Mouse (Mus musculus) liver, postnatal 0 days (tissue): ENCODE data around the gene Plekhh3. TPM values are rescaled to one million over a fixed set of nuclear protein-coding genes. Genes with fewer than 3 reads are reported as not detected.

Source experiments
- ATAC-seq: fragments of 200-750 bp; cut with Nextera tagmentation; 2 replicates; pipeline ENCODE4 v1.8.0; 2017; ENCODE audit warnings: mild to moderate bottlenecking, moderate library complexity
- DNase-seq: peaks from one replicate; pipeline ENCODE4 v3.0.0-alpha.2; 2016
- H3K27ac ChIP-seq: fragments of 300-500 bp; sonication (generic); 2 replicates; pipeline ENCODE4 v1.5.1; 2014; ENCODE audit warnings: antibody characterized with exemption, moderate library complexity, mild to moderate bottlenecking, low read depth
- H3K27me3 ChIP-seq: fragments of 300-500 bp; sonication (generic); 2 replicates; pipeline ENCODE4 v1.6.1; 2014; ENCODE audit warnings: low read length, control low read depth, mixed read lengths; ENCODE audit not compliant: insufficient read depth
- H3K36me3 ChIP-seq: fragments of 300-500 bp; sonication (generic); replicated peaks from 2 replicates; pipeline ENCODE4 v1.6.1; 2014; ENCODE audit warnings: mild to moderate bottlenecking, control low read depth, low read length, moderate library complexity, mixed read lengths; ENCODE audit not compliant: insufficient read depth
- H3K4me1 ChIP-seq: fragments of 300-500 bp; sonication (generic); 2 replicates; pipeline ENCODE4 v1.6.1; 2014; ENCODE audit warnings: antibody characterized with exemption, mild to moderate bottlenecking, control low read depth; ENCODE audit not compliant: insufficient read depth
- H3K4me2 ChIP-seq: fragments of 300-500 bp; sonication (generic); 2 replicates; pipeline ENCODE4 v1.6.1; 2014; ENCODE audit warnings: low read depth, mild to moderate bottlenecking, low read length, moderate library complexity, mixed read lengths
- H3K4me3 ChIP-seq: fragments of 300-500 bp; sonication (generic); 2 replicates; pipeline ENCODE4 v1.5.1; 2014; ENCODE audit warnings: low read depth, low read length
- H3K9ac ChIP-seq: fragments of 300-500 bp; sonication (generic); replicated peaks from 2 replicates; pipeline ENCODE4 v1.6.1; 2014; ENCODE audit warnings: mild to moderate bottlenecking, moderate library complexity
- H3K9me3 ChIP-seq: fragments of 300-500 bp; sonication (generic); 2 replicates; pipeline ENCODE4 v1.6.1; 2016; ENCODE audit warnings: mild to moderate bottlenecking, control low read depth, low read length, mixed read lengths
- CTCF ChIP-seq: sonication (generic); IDR thresholded peaks from 2 replicates; pipeline ENCODE4 v1.5.1; 2016; ENCODE audit warnings: antibody characterized with exemption, low read depth
- EP300 ChIP-seq: IDR thresholded peaks from 2 replicates; pipeline ENCODE4 v1.6.1; 2016; ENCODE audit warnings: antibody characterized with exemption, low read depth, mild to moderate bottlenecking
- WGBS: fragments of 180-500 bp; shearing (Covaris S2); extraction: QIAGEN DNeasy Blood & Tissue Kit; methylation state at CpG from one replicate; pipeline ENCODE4 v1.1.7; 2014; ENCODE audit not compliant: insufficient replicate concordance; 5-methylcytosine and 5-hydroxymethylcytosine counted together
- polyA plus RNA-seq: library from polyadenylated mRNA; unstranded; fragments of >200 nt; fragmentation: Nextera tagmentation; extraction: Ambion mirVana; gene quantifications from 2 replicates; pipeline ENCODE4 v1.2.1, GENCODE M21; 2015

Gene Plekhh3
- polyA plus RNA-seq, 1 experiment from 2014 or later: 1.6 TPM

- Histone ChIP-seq H3K4me1 (peaks cover 9% of the 10 kb centered on the region), H3K9ac (no peak overlapping the region), H3K4me3 (no peak overlapping the region), H3K9me3 (no peaks in the 10 kb centered on the region), H3K36me3 (no peaks in the 10 kb centered on the region), H3K27me3 (peaks cover 17% of the 10 kb centered on the region), H3K4me2 (peak overlapping the region; percentile 26; the same call in 1 of the 2 replicates), H3K27ac (no peak overlapping the region)
- TF ChIP-seq EP300 (no peak), CTCF (no peak)
- ATAC-seq (no peak), DNase-seq (no peak)
- WGBS: 21% methylated on average over 15 of the region's 15 CpGs
Observed at GRCm38 (mm10) chr11:101138536-101139181, 32.5 kb downstream of the Plekhh3 start.

GRCm38 (mm10) chr11:101137000-101137399 lies 34.2 kb downstream of the Plekhh3 start:
- no peak overlapping the region for H3K9ac ChIP-seq
- H3K4me2 ChIP-seq: no peak overlapping the region
- no peak overlapping the region for H3K27ac ChIP-seq
- no peaks in the 10 kb centered on the region for H3K9me3 ChIP-seq
- H3K4me3 ChIP-seq: no peak overlapping the region
- no peaks in the 10 kb centered on the region for H3K36me3 ChIP-seq
- WGBS: 75% methylated on average over 7 of the region's 7 CpGs
- TF ChIP-seq CTCF (no peak), EP300 (no peak)
- peaks cover 8% of the 10 kb centered on the region; the same call in 1 of the 2 replicates for H3K4me1 ChIP-seq
- no peak for ATAC-seq
- no peak for DNase-seq
- H3K27me3 ChIP-seq: peaks cover 17% of the 10 kb centered on the region

GRCm38 (mm10) chr11:101134217-101134865 lies 36.8 kb downstream of the Plekhh3 start:
- Histone ChIP-seq H3K4me2 (no peak overlapping the region), H3K27ac (peak overlapping the region; percentile 76), H3K9me3 (no peaks in the 10 kb centered on the region), H3K4me3 (no peak overlapping the region), H3K36me3 (no peaks in the 10 kb centered on the region), H3K4me1 (peaks cover 8% of the 10 kb centered on the region; the same call in 1 of the 2 replicates), H3K27me3 (no peaks in the 10 kb centered on the region; the same call in 1 of the 2 replicates), H3K9ac (no peak overlapping the region; the same call in 1 of the 2 replicates)
- TF ChIP-seq CTCF: no peak
- no peak for TF ChIP-seq EP300
- 64% methylated on average over 13 of the region's 13 CpGs for WGBS
- peak; percentile 68 for DNase-seq
- peak; percentile 86 for ATAC-seq

GRCm38 (mm10) chr11:101133037-101133436 lies 38.1 kb downstream of the Plekhh3 start:
- DNase-seq: no peak
- H3K4me2 ChIP-seq: no peak overlapping the region

GRCm38 (mm10) chr11:101131701-101132100 lies 39.5 kb downstream of the Plekhh3 start:
- H3K27ac ChIP-seq: no peak overlapping the region
- H3K4me2 ChIP-seq: no peak overlapping the region
- H3K27me3 ChIP-seq: no peaks in the 10 kb centered on the region
- peaks cover 5% of the 10 kb centered on the region; the same call in 1 of the 2 replicates for H3K4me1 ChIP-seq
- WGBS: 86% methylated on average over 6 of the region's 6 CpGs
- no peaks in the 10 kb centered on the region for H3K9me3 ChIP-seq
- ATAC-seq (no peak), DNase-seq (peak; percentile 66)
- no peak overlapping the region for H3K4me3 ChIP-seq
- no peak overlapping the region for H3K9ac ChIP-seq
- H3K36me3 ChIP-seq: peaks cover 1% of the 10 kb centered on the region; the same call in 1 of the 2 replicates
- TF ChIP-seq EP300 (no peak), CTCF (peak; percentile 60)

More at GRCm38 (mm10) chr11:101133037-101133436, 38.1 kb downstream of the Plekhh3 start:
- no peak for ATAC-seq
- H3K27ac ChIP-seq: no peak overlapping the region
- peaks cover 5% of the 10 kb centered on the region; the same call in 1 of the 2 replicates for H3K4me1 ChIP-seq
- H3K36me3 ChIP-seq: no peaks in the 10 kb centered on the region
- H3K9ac ChIP-seq: no peak overlapping the region
- TF ChIP-seq EP300 (no peak), CTCF (no peak)
- 32% methylated on average over 12 of the region's 12 CpGs for WGBS
- no peaks in the 10 kb centered on the region for H3K27me3 ChIP-seq
- H3K9me3 ChIP-seq: no peaks in the 10 kb centered on the region
- H3K4me3 ChIP-seq: no peak overlapping the region

GRCm38 (mm10) chr11:101131187-101131586 lies 40.0 kb downstream of the Plekhh3 start:
- DNase-seq (no peak), ATAC-seq (no peak)
- no peak overlapping the region for H3K4me2 ChIP-seq
- H3K4me1 ChIP-seq: peaks cover 5% of the 10 kb centered on the region; the same call in 1 of the 2 replicates
- no peak overlapping the region for H3K27ac ChIP-seq
- 69% methylated on average over 2 of the region's 2 CpGs for WGBS
- no peaks in the 10 kb centered on the region for H3K9me3 ChIP-seq
- no peak for TF ChIP-seq CTCF
- no peak for TF ChIP-seq EP300
- H3K36me3 ChIP-seq: peaks cover 6% of the 10 kb centered on the region
- H3K27me3 ChIP-seq: no peaks in the 10 kb centered on the region
- no peak overlapping the region for H3K9ac ChIP-seq
- H3K4me3 ChIP-seq: no peak overlapping the region
